Comparison of ENCODE assay signal across 29 mouse cellular contexts in the genomic region with DNA sequence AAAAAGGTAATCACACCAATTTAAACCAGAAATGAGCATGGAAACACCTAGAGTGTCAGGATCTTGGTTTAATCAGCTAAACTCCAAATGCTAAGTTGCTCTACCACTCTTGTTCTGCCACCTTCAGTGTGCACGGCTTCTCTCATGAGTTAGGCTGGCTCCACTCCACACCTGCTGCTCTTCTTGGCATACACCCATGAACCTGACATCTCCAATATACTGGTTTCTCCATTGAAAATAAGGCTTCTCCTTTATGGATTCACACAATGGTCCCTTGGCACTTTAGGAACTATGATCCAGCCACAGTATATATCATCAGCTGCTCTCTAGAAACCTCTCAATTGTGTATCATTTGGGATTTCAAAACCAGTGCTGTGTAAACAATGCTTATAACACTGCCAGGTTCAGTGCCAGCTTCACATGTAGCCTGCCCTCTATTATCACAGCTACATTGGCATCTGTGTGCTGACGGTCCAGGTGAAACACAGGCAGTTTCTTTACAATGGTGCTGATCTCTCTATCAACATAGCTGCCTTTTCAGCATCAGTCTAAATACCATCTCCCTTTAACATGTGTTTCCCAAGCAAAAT.
DNase-seq lines count a peak whose midpoint lies in the region; ATAC-seq and TF ChIP-seq lines count a peak whose summit lies in the region.
"Had no signal": no experiment of that assay in that cellular context is flagged by ENCODE, and none has a peak within 500 bp of the region (broad histone marks: within the 10 kb centered on the region; RNA-seq: fewer than 3 reads in every experiment).

No protein-coding gene starts in this region.

- H3K4me1 ChIP-seq in hindbrain, embryonic 16.5 days (ENCODE audit: control insufficient read depth, insufficient read depth, low read depth, low read length) = no peaks in the 10 kb centered on the region
- H3K4me1 ChIP-seq in hindbrain, embryonic 10.5 days (replicated peaks) = no peaks in the 10 kb centered on the region
- H3K4me1 ChIP-seq in forebrain, embryonic 14.5 days (ENCODE audit: control insufficient read depth, insufficient read depth, low read length) = no peaks in the 10 kb centered on the region
- H3K4me1 ChIP-seq in forebrain, embryonic 16.5 days (replicated peaks; ENCODE audit: control insufficient read depth, insufficient read depth, low read length) = peaks cover 4% of the 10 kb centered on the region
- no peaks in the 10 kb centered on the region for H3K4me1 ChIP-seq in stomach, postnatal 0 days (replicated peaks; ENCODE audit: control insufficient read depth, insufficient read depth)
- H3K4me1 ChIP-seq: heart, embryonic 10.5 days; heart, embryonic 15.5 days; limb, embryonic 12.5 days; liver, embryonic 15.5 days; midbrain, embryonic 10.5 days; neural tube, embryonic 12.5 days had no signal

- H3K27me3 ChIP-seq in hindbrain, embryonic 16.5 days (replicated peaks; ENCODE audit: control insufficient read depth, insufficient read depth, low read length) = no peaks in the 10 kb centered on the region
- no peaks in the 10 kb centered on the region for H3K27me3 ChIP-seq in hindbrain, embryonic 10.5 days (ENCODE audit: insufficient read depth, poor library complexity, severe bottlenecking)
- H3K27me3 ChIP-seq in forebrain, embryonic 14.5 days (replicated peaks; ENCODE audit: control insufficient read depth, insufficient read depth, low read length) = no peaks in the 10 kb centered on the region
- no peaks in the 10 kb centered on the region for H3K27me3 ChIP-seq in forebrain, embryonic 16.5 days (replicated peaks; ENCODE audit: control insufficient read depth, insufficient read depth, low read length)
- H3K27me3 ChIP-seq in stomach, postnatal 0 days (ENCODE audit: control insufficient read depth, insufficient read depth, low read length) = no peaks in the 10 kb centered on the region
- H3K27me3 ChIP-seq: heart, embryonic 15.5 days; limb, embryonic 12.5 days; liver, embryonic 15.5 days; neural tube, embryonic 12.5 days had no signal

- no peak overlapping the region for H3K4me2 ChIP-seq in hindbrain, embryonic 16.5 days (ENCODE audit: low read length)
- H3K4me2 ChIP-seq in forebrain, embryonic 14.5 days (ENCODE audit: low read length) = no peak overlapping the region
- H3K4me2 ChIP-seq in forebrain, embryonic 16.5 days (ENCODE audit: low read length) = no peak overlapping the region
- no peak overlapping the region for H3K4me2 ChIP-seq in stomach, postnatal 0 days (replicated peaks; ENCODE audit: low read depth)
- H3K4me2 ChIP-seq: heart, embryonic 15.5 days; limb, embryonic 12.5 days; liver, embryonic 15.5 days; lung, embryonic 14.5 days; neural tube, embryonic 12.5 days had no signal

- ATAC-seq in hindbrain, embryonic 16.5 days = peak; percentile 64
- ATAC-seq in forebrain, embryonic 14.5 days = peak; percentile 73; the same call in 1 of the 2 replicates
- ATAC-seq in forebrain, embryonic 16.5 days = peak; percentile 59
- no peak for ATAC-seq in stomach, postnatal 0 days (ENCODE audit: low FRiP score, low TSS enrichment)
- ATAC-seq: intestine, postnatal 0 days; midbrain, embryonic 16.5 days had no signal

- TF ChIP-seq EP300 in stomach, postnatal 0 days (optimal IDR thresholded peaks at IDR 0.05) = no peak

- H3K9me3 ChIP-seq in hindbrain, embryonic 16.5 days (ENCODE audit: control insufficient read depth, low read length) = no peaks in the 10 kb centered on the region
- H3K9me3 ChIP-seq in hindbrain, embryonic 10.5 days = no peaks in the 10 kb centered on the region
- no peaks in the 10 kb centered on the region for H3K9me3 ChIP-seq in forebrain, embryonic 14.5 days (replicated peaks; ENCODE audit: control insufficient read depth, low read length)
- no peaks in the 10 kb centered on the region for H3K9me3 ChIP-seq in forebrain, embryonic 16.5 days (ENCODE audit: control insufficient read depth, low read length)
- H3K9me3 ChIP-seq in stomach, postnatal 0 days (ENCODE audit: control insufficient read depth, low read length) = no peaks in the 10 kb centered on the region
- H3K9me3 ChIP-seq: heart, embryonic 10.5 days; heart, embryonic 15.5 days; limb, embryonic 12.5 days; liver, embryonic 15.5 days; midbrain, embryonic 10.5 days; neural tube, embryonic 12.5 days had no signal

- no peak overlapping the region for H3K27ac ChIP-seq in hindbrain, embryonic 16.5 days (ENCODE audit: low read depth, low read length)
- H3K27ac ChIP-seq in hindbrain, embryonic 10.5 days = no peak overlapping the region
- H3K27ac ChIP-seq in forebrain, embryonic 14.5 days (ENCODE audit: low read depth, low read length) = peak overlapping the region; percentile 39; the same call in 1 of the 2 replicates
- no peak overlapping the region for H3K27ac ChIP-seq in forebrain, embryonic 16.5 days (ENCODE audit: low read length)
- no peak overlapping the region for H3K27ac ChIP-seq in stomach, postnatal 0 days (replicated peaks)
- H3K27ac ChIP-seq: heart, embryonic 10.5 days; heart, embryonic 15.5 days; limb, embryonic 12.5 days; liver, embryonic 15.5 days; midbrain, embryonic 10.5 days; neural tube, embryonic 12.5 days had no signal

- H3K4me3 ChIP-seq in hindbrain, embryonic 16.5 days (ENCODE audit: low read length) = no peak overlapping the region
- no peak overlapping the region for H3K4me3 ChIP-seq in hindbrain, embryonic 10.5 days
- H3K4me3 ChIP-seq in forebrain, embryonic 14.5 days (ENCODE audit: low read depth, low read length) = no peak overlapping the region
- H3K4me3 ChIP-seq in forebrain, embryonic 16.5 days (replicated peaks; ENCODE audit: low read length) = no peak overlapping the region
- H3K4me3 ChIP-seq in stomach, postnatal 0 days (ENCODE audit: low read depth, low read length) = no peak overlapping the region
- H3K4me3 ChIP-seq: erythroblast, embryonic 14.5 days; heart, embryonic 10.5 days; heart, embryonic 15.5 days; limb, embryonic 12.5 days; liver, embryonic 15.5 days; midbrain, embryonic 10.5 days; myocyte; neural tube, embryonic 12.5 days had no signal

- H3K36me3 ChIP-seq in hindbrain, embryonic 16.5 days (ENCODE audit: control insufficient read depth, insufficient read depth, low read length) = no peaks in the 10 kb centered on the region
- no peaks in the 10 kb centered on the region for H3K36me3 ChIP-seq in hindbrain, embryonic 10.5 days
- H3K36me3 ChIP-seq in forebrain, embryonic 14.5 days (ENCODE audit: control insufficient read depth, insufficient read depth, low read length) = no peaks in the 10 kb centered on the region
- H3K36me3 ChIP-seq in forebrain, embryonic 16.5 days (ENCODE audit: control insufficient read depth, insufficient read depth) = no peaks in the 10 kb centered on the region
- H3K36me3 ChIP-seq in stomach, postnatal 0 days (ENCODE audit: control insufficient read depth, insufficient read depth, low read length) = no peaks in the 10 kb centered on the region
- H3K36me3 ChIP-seq: heart, embryonic 10.5 days; heart, embryonic 15.5 days; limb, embryonic 12.5 days; liver, embryonic 15.5 days; midbrain, embryonic 10.5 days; neural tube, embryonic 12.5 days had no signal

- H3K9ac ChIP-seq in hindbrain, embryonic 16.5 days (ENCODE audit: low read depth, low read length) = no peak overlapping the region
- H3K9ac ChIP-seq in forebrain, embryonic 14.5 days (ENCODE audit: low read length) = no peak overlapping the region
- no peak overlapping the region for H3K9ac ChIP-seq in forebrain, embryonic 16.5 days (replicated peaks; ENCODE audit: low read depth, low read length)
- H3K9ac ChIP-seq in stomach, postnatal 0 days (ENCODE audit: low read length) = no peak overlapping the region
- H3K9ac ChIP-seq: heart, embryonic 15.5 days; limb, embryonic 12.5 days; liver, embryonic 15.5 days; lung, embryonic 14.5 days; neural tube, embryonic 12.5 days had no signal

- TF ChIP-seq CTCF in stomach, postnatal 0 days (IDR thresholded peaks at IDR 0.05; ENCODE audit: low read depth) = no peak

- peak; percentile 59 to 62 for DNase-seq in cerebellum, postnatal 36 days
- DNase-seq in cerebellum, adult 11 months = no peak
- DNase-seq in hindbrain, embryonic 10.5 days (ENCODE audit: low spot score) = no peak
- DNase-seq in forebrain, embryonic 14.5 days (ENCODE audit: low spot score) = peak; percentile 59
- no peak for DNase-seq in stomach, postnatal 0 days (ENCODE audit: low spot score)
- DNase-seq: adrenal gland, postnatal 36 days; B cell, adult 2 months; gastrocnemius, postnatal 25 days; heart, adult 11 months; kidney, postnatal 14 days; layer of hippocampus, adult 9-11 months; lung, embryonic 14.5 days; lung, postnatal 14 days; right cerebral cortex, adult 18-20 months; spleen, adult 18-20 months; thymus, adult 18-20 months; thymus, postnatal 25 days had no signal

- 61% methylated on average over 2 of the region's 2 CpGs for WGBS in hindbrain, embryonic 16.5 days
- WGBS in hindbrain, embryonic 10.5 days = 90% methylated on average over 2 of the region's 2 CpGs
- 46% methylated on average over 2 of the region's 2 CpGs for WGBS in forebrain, embryonic 14.5 days
- 49% methylated on average over 2 of the region's 2 CpGs for WGBS in forebrain, embryonic 16.5 days
- WGBS in stomach, postnatal 0 days = 86% methylated on average over 2 of the region's 2 CpGs

Comparison
In these comparisons a context has a peak if more than half of its experiments do, and no peak if none do; other contexts are left out.
1. DNase-seq: peak in cerebellum, postnatal 36 days (2 of 2) and forebrain, embryonic 14.5 days (single experiment); none in cerebellum, adult 11 months (single experiment), hindbrain, embryonic 10.5 days (single experiment) and stomach, postnatal 0 days (single experiment).